8 mouse cellular contexts compared by ENCODE assay signal in the genomic region with DNA sequence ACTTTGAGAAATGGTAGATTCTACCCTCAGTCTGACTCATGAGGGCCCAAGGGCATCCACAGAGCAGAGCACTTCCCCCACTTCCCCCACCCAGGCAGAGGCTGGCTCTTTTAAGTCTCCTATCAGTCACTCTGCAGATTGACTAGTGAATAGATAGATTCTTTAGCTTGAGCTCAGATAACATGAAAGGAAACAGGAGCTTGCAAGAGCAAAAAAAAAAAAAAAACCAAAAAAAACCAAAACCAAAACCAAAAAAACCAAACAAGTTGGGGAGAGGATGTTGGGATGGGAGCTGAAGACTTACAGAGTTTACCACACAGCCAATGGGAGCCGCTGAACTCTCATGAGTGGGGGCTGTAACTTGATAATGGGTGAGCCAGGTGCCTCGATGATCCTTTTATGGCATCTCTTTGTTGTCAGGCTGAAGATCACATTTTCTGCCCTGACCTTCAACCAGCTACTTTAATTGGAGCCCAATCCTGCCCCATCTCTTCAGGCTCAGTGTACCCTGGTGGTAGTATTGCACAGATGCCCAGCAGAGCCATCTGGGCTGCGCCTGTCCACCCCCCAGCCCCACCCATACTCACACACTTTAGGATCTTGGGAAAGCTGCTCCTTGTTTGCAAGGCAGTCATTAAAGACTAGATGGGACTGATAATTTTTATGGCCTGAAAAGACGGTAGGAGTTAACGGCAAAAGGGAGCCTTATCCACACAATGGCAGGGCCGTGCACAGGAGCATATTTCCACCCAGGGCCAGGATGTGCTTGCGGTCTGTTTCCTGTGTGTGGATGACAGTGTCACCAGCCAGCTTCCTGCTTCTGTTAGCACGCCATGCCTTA. TPM values are rescaled to one million over a fixed set of nuclear protein-coding genes. Genes with fewer than 3 reads are reported as not detected.
DNase-seq lines count a peak whose midpoint lies in the region; ATAC-seq and TF ChIP-seq lines count a peak whose summit lies in the region.

No protein-coding gene starts in this region.

- TF ChIP-seq CTCF in kidney, adult 2 months (conservative IDR thresholded peaks at IDR 0.05; ENCODE audit: insufficient read depth, insufficient read length, low read depth, low read length) = no peak

- no peak overlapping the region for H3K4me2 ChIP-seq in embryonic facial prominence, embryonic 14.5 days (ENCODE audit: low read depth, low read length)
- no peak overlapping the region for H3K4me2 ChIP-seq in hindbrain, embryonic 12.5 days (replicated peaks)
- H3K4me2 ChIP-seq in midbrain, embryonic 13.5 days (replicated peaks) = no peak overlapping the region

- ATAC-seq in embryonic facial prominence, embryonic 14.5 days (ENCODE audit: low read depth) = no peak
- ATAC-seq in hindbrain, embryonic 12.5 days (ENCODE audit: low FRiP score) = no peak
- ATAC-seq in midbrain, embryonic 13.5 days = no peak

- in situ Hi-C loops in ES-E14 (cut with MboI; ENCODE audit: low sequenced_read_pairs in 2 of 2, unreplicated experiment in 2 of 2) = no loop called here

- DNase-seq in ES-E14 (ENCODE audit: low read depth, low spot score) = peak; percentile 6
- DNase-seq in embryonic facial prominence, embryonic 14.5 days (ENCODE audit: low spot score) = peak; percentile 8
- DNase-seq in kidney, adult 2 months = peak; percentile 14
- DNase-seq in lung, postnatal 4 days = peak; percentile 56 to 72
- DNase-seq in urinary bladder, postnatal 14 days (ENCODE audit: low spot score) = no peak
- DNase-seq in cerebellum, adult 11 months = no peak

- no peaks in the 10 kb centered on the region for H3K36me3 ChIP-seq in ES-E14 (ENCODE audit: control insufficient read depth, insufficient read depth, low read length, poor library complexity, severe bottlenecking)
- H3K36me3 ChIP-seq in embryonic facial prominence, embryonic 14.5 days (ENCODE audit: control insufficient read depth, insufficient read depth, low read length) = no peaks in the 10 kb centered on the region
- no peaks in the 10 kb centered on the region for H3K36me3 ChIP-seq in kidney, adult 2 months (ENCODE audit: control insufficient read depth, insufficient read depth, low read length)
- H3K36me3 ChIP-seq in hindbrain, embryonic 12.5 days = no peaks in the 10 kb centered on the region
- no peaks in the 10 kb centered on the region for H3K36me3 ChIP-seq in midbrain, embryonic 13.5 days

- H3K4me3 ChIP-seq in ES-E14 (ENCODE audit: insufficient read depth in 1 of 2, low read depth in 1 of 2, low read length in 2 of 2, poor library complexity in 1 of 2, severe bottlenecking in 1 of 2) = no peak overlapping the region
- no peak overlapping the region for H3K4me3 ChIP-seq in embryonic facial prominence, embryonic 14.5 days (ENCODE audit: low read depth, low read length)
- no peak overlapping the region for H3K4me3 ChIP-seq in kidney, adult 2 months (ENCODE audit: insufficient read depth, low read depth, low read length)
- no peak overlapping the region for H3K4me3 ChIP-seq in hindbrain, embryonic 12.5 days
- H3K4me3 ChIP-seq in midbrain, embryonic 13.5 days (replicated peaks) = no peak overlapping the region

- no peaks in the 10 kb centered on the region for H3K4me1 ChIP-seq in ES-E14 (ENCODE audit: control insufficient read depth in 2 of 2, insufficient read depth in 2 of 2, low read length in 2 of 2, poor library complexity in 1 of 2)
- no peaks in the 10 kb centered on the region for H3K4me1 ChIP-seq in embryonic facial prominence, embryonic 14.5 days (ENCODE audit: control insufficient read depth, insufficient read depth, low read length)
- no peaks in the 10 kb centered on the region for H3K4me1 ChIP-seq in kidney, adult 2 months (ENCODE audit: control insufficient read depth, insufficient read depth, low read length)
- no peaks in the 10 kb centered on the region for H3K4me1 ChIP-seq in hindbrain, embryonic 12.5 days
- H3K4me1 ChIP-seq in midbrain, embryonic 13.5 days (replicated peaks) = no peaks in the 10 kb centered on the region

- no peaks in the 10 kb centered on the region for H3K9me3 ChIP-seq in ES-E14 (ENCODE audit: control insufficient read depth, insufficient read depth, low read depth, low read length)
- H3K9me3 ChIP-seq in embryonic facial prominence, embryonic 14.5 days (ENCODE audit: control insufficient read depth, low read length) = no peaks in the 10 kb centered on the region
- H3K9me3 ChIP-seq in hindbrain, embryonic 12.5 days (replicated peaks) = no peaks in the 10 kb centered on the region
- no peaks in the 10 kb centered on the region for H3K9me3 ChIP-seq in midbrain, embryonic 13.5 days

- WGBS in embryonic facial prominence, embryonic 14.5 days = 78% methylated on average over 8 of the region's 8 CpGs
- WGBS in kidney, adult 2 months = 40% methylated on average over 8 of the region's 8 CpGs
- 92% methylated on average over 8 of the region's 8 CpGs for WGBS in hindbrain, embryonic 12.5 days
- WGBS in midbrain, embryonic 13.5 days = 93% methylated on average over 8 of the region's 8 CpGs

- H3K27me3 ChIP-seq in embryonic facial prominence, embryonic 14.5 days (replicated peaks; ENCODE audit: control insufficient read depth, insufficient read depth, low read length) = no peaks in the 10 kb centered on the region
- H3K27me3 ChIP-seq in kidney, adult 2 months (replicated peaks; ENCODE audit: control insufficient read depth, insufficient read depth, low read length) = no peaks in the 10 kb centered on the region
- H3K27me3 ChIP-seq in hindbrain, embryonic 12.5 days = no peaks in the 10 kb centered on the region
- H3K27me3 ChIP-seq in midbrain, embryonic 13.5 days = no peaks in the 10 kb centered on the region

- H3K27ac ChIP-seq in ES-E14 (ENCODE audit: insufficient read depth, low read depth, low read length, poor library complexity, severe bottlenecking) = no peak overlapping the region
- H3K27ac ChIP-seq in embryonic facial prominence, embryonic 14.5 days (replicated peaks; ENCODE audit: low read depth, low read length) = 0 out of 2 replicates have a peak overlapping the region, but pooled peaks have one; percentile 48
- no peak overlapping the region for H3K27ac ChIP-seq in kidney, adult 2 months (ENCODE audit: insufficient read depth, low read depth, low read length)
- H3K27ac ChIP-seq in hindbrain, embryonic 12.5 days = no peak overlapping the region
- H3K27ac ChIP-seq in midbrain, embryonic 13.5 days = no peak overlapping the region

- no peak for TF ChIP-seq POLR2A in kidney, adult 2 months (IDR thresholded peaks at IDR 0.05; ENCODE audit: low read depth, low read length)

- no peak overlapping the region for H3K9ac ChIP-seq in ES-E14 (ENCODE audit: insufficient read depth, low read depth, low read length, poor library complexity, severe bottlenecking)
- H3K9ac ChIP-seq in embryonic facial prominence, embryonic 14.5 days (ENCODE audit: low read depth, low read length) = no peak overlapping the region
- no peak overlapping the region for H3K9ac ChIP-seq in hindbrain, embryonic 12.5 days
- H3K9ac ChIP-seq in midbrain, embryonic 13.5 days (replicated peaks) = no peak overlapping the region

TF ChIP-seq in ES-E14, 5 proteins besides CTCF, POLR2A, EP300 and RAD21:
- no peak for TF ChIP-seq MAFK (IDR thresholded peaks at IDR 0.05; ENCODE audit: insufficient read depth, low read depth, low read length)

RNA-seq across cellular contexts. Expression of a gene that starts 38.0 kb away (rescaled TPM):
- 10.8 and 17.0 TPM in 2 replicates for total RNA-seq in ES-E14 (2012; rRNA removed)
- polyA plus RNA-seq in embryonic facial prominence, embryonic 14.5 days (2014; fragmentation: Nextera tagmentation; extraction: Ambion mirVana) = 0.39 and 0.51 TPM in 2 replicates
- polyA plus RNA-seq in kidney, adult 2 months (2012; rRNA removed) = not detected in 2 replicates
- polyA plus RNA-seq in hindbrain, embryonic 12.5 days (2016; fragmentation: Nextera tagmentation; extraction: Ambion mirVana) = 0.18 and 0.59 TPM in 2 replicates
- 0.27 and 0.30 TPM in 2 replicates for polyA plus RNA-seq in midbrain, embryonic 13.5 days (2015; fragmentation: Nextera tagmentation; extraction: Ambion mirVana)

Comparison
In these comparisons a context has a peak if more than half of its experiments do, and no peak if none do; other contexts are left out.
1. DNase-seq: peak in ES-E14 (single experiment), embryonic facial prominence, embryonic 14.5 days (single experiment), kidney, adult 2 months (single experiment) and lung, postnatal 4 days (2 of 2); none in urinary bladder, postnatal 14 days (single experiment) and cerebellum, adult 11 months (single experiment).